Mouse (Mus musculus) regulatory T cell (primary cell): ENCODE results near the gene Crybb2.

Experiments
- in situ Hi-C: fragments of 300-600 bp; cut with MboI, MseI; formaldehyde crosslinking; loops from one replicate; pipeline ENCODE4 v1.15.1; 2025; ENCODE audit warnings: high pct_unique_total_duplicates

Gene Crybb2

GRCm38 (mm10) chr5:113091162-113091561 lies 21.2 kb upstream of the Crybb2 start:
- in situ Hi-C loops: no loop called here

GRCm38 (mm10) chr5:113090750-113091149 lies 20.8 kb upstream of the Crybb2 start:
- in situ Hi-C loops: no loop called here

- in situ Hi-C loops: no loop called here
Measured at GRCm38 (mm10) chr5:113090077-113090690, 20.3 kb upstream of the Crybb2 start.

GRCm38 (mm10) chr5:113087465-113087864 lies 17.5 kb upstream of the Crybb2 start:
- in situ Hi-C loops: no loop called here

- in situ Hi-C loops: no loop called here
Measured at GRCm38 (mm10) chr5:113086990-113087389, 17.1 kb upstream of the Crybb2 start.

GRCm38 (mm10) chr5:113086439-113086838 lies 16.5 kb upstream of the Crybb2 start:
- in situ Hi-C loops: no loop called here

GRCm38 (mm10) chr5:113085931-113086330 lies 16.0 kb upstream of the Crybb2 start:
- in situ Hi-C loops: no loop called here

- in situ Hi-C loops: no loop called here
Measured at GRCm38 (mm10) chr5:113084309-113084708, 14.4 kb upstream of the Crybb2 start.

GRCm38 (mm10) chr5:113082356-113083168 lies 12.6 kb upstream of the Crybb2 start:
- in situ Hi-C loops: no loop called here

- in situ Hi-C loops: no loop called here
Measured at GRCm38 (mm10) chr5:113081439-113081838, 11.5 kb upstream of the Crybb2 start, which contains the start of gene Crybb3. TSS of gene Crybb3 (minus strand) at chr5:113081584.

GRCm38 (mm10) chr5:113081020-113081419 lies 11.1 kb upstream of the Crybb2 start:
- in situ Hi-C loops: no loop called here

GRCm38 (mm10) chr5:113079783-113080182 lies 9.9 kb upstream of the Crybb2 start:
- in situ Hi-C loops: no loop called here

- in situ Hi-C loops: no loop called here
Measured at GRCm38 (mm10) chr5:113078686-113079085, 8.8 kb upstream of the Crybb2 start.

GRCm38 (mm10) chr5:113054308-113054707 lies 15.6 kb downstream of the Crybb2 start:
- in situ Hi-C loops: no loop called here

- in situ Hi-C loops: no loop called here
Measured at GRCm38 (mm10) chr5:113050581-113051185, 19.2 kb downstream of the Crybb2 start.

GRCm38 (mm10) chr5:113049876-113050275 lies 20.0 kb downstream of the Crybb2 start:
- in situ Hi-C loops: no loop called here

GRCm38 (mm10) chr5:113045511-113046273 lies 24.2 kb downstream of the Crybb2 start:
- in situ Hi-C loops: no loop called here

GRCm38 (mm10) chr5:113043531-113043930 lies 26.4 kb downstream of the Crybb2 start:
- in situ Hi-C loops: no loop called here

GRCm38 (mm10) chr5:113041567-113042071 lies 28.3 kb downstream of the Crybb2 start:
- in situ Hi-C loops: no loop called here

GRCm38 (mm10) chr5:113040776-113041175 lies 29.1 kb downstream of the Crybb2 start:
- in situ Hi-C loops: no loop called here

GRCm38 (mm10) chr5:113038601-113039000 lies 31.3 kb downstream of the Crybb2 start:
- in situ Hi-C loops: no loop called here
